Mouse (Mus musculus): ENCODE measurements at regions not wholly inside any gene's neighbourhood (a gene's known extent, or its start where the extent isn't known, plus 50 kb on each side); places are given as distances from the start of the nearest gene placed in this dataset.

DNA sequence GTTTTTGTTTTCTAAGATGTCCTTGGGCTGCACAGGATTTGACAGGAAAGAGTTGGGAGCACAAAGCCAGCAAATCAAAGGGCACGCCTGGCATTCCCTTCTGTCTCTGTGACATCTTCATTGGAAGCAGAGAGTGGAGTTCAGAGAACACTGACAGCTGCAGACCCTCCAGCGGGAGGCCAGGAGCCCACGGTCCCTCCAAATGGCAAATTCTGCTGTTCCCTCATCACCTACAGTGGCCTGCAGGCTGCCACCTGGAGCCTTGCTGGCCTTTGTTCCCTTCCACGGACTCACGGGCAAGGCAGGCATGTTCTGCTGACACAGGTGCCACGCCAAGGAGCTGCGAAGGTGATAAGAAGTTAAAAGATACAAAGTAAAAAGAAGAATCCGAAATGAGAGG is 68.2 kb upstream of the Rpl10-ps3 start:
- no peak for TF ChIP-seq CTCF (IDR thresholded peaks at IDR 0.05; ENCODE audit: insufficient read depth, low read length)
- TF ChIP-seq POLR2A (IDR thresholded peaks at IDR 0.05; ENCODE audit: borderline replicate concordance, extremely low read depth, low read depth, low read length), result no peak
